Mouse (Mus musculus): Measurements from ENCODE around the gene 2310022A10Rik.

The 2310022A10Rik gene

GRCm38 (mm10) chr7:27591266-27592216 lies 38.5 kb downstream of the 2310022A10Rik start, which contains the start of gene Akt2:
Akt2 (plus strand) TSS chr7:27591552.
- DNase-seq: peak; percentile 99

DNA sequence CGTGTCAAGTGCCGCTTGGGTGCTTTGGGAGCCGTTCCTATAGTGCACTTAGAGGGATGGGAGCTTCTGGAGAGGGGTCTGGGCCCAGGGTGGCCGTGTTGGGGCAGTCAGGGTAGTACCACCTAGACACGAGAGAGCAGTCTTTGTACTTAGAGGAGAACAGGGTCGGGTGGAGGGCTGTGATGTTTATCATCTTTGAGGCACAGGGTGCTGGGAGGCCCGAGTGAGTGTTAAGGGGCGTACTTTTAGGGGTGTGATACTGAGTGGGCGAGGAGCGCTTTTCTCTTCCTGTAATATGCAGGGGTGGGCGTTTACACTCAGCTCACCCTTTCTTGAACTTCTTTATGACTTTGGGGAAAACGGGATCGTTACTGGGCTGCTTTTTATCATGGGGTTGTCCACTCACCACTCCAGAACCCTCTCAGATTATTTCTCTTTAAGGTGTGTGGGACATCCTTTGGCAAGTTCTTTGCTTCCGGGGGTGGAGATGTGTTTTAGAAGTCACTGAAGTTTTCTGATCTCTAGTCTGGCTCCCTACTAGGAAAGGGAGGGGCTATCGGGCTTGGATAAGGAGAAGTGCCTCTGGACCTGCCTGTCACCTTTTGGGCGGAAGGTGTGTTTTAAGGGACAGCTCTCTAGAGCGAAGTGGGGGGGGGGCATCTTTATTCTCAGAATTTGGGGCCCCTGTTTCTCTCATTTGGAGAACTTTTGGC lies 39.3 kb downstream of the 2310022A10Rik start:
- DNase-seq: peak in 1 of 2 experiments; percentile 53

GRCm38 (mm10) chr7:27592934-27593645 lies 40.1 kb downstream of the 2310022A10Rik start:
- peak in 1 of 2 experiments; percentile 41 for DNase-seq

DNA sequence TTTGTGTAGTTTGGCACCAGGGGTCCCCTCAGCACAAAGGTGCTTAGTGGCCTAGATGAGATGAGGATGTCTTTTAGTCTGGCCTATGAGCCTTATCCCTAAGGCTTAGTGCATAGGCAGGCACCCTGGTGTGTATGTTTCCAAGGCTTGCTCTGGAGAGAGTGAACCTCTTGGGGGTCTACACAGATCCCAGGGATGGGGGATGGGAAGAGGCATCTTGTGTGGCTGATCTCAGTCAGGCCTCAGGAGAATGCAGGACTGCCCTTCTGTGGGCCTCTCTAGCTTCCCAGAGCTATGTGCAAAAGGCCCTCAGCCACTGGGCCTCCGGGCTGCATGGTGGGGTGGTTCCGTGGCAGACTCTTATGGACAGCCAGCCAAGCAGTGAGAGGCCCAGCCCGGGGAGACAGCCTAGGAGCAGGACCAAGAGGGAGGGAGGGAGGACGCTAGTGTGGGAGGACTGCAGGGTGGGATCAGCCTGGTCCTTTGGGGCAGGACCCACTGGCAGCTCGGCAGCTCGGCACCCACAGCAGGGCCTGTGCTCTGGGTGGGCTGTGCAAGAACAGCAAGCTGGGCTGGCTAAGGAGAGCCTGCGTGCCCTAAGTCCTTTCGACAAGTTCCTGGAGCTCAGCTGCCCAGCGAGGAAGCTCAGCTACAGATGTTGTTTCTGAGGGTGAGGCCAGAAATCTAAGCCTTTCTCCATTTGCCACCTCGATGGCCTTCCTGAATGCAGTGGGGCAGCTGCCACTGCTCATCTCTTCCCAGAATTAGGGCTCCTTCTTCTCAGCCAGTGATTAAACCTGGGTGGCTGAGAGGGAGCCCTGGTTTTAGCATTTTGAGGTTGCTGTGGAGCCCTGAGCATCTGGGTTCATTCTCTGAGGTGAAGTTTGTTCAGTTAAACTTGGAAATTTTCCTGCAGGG lies 43.8 kb downstream of the 2310022A10Rik start:
- DNase-seq: peak; percentile 49 to 53

DNA sequence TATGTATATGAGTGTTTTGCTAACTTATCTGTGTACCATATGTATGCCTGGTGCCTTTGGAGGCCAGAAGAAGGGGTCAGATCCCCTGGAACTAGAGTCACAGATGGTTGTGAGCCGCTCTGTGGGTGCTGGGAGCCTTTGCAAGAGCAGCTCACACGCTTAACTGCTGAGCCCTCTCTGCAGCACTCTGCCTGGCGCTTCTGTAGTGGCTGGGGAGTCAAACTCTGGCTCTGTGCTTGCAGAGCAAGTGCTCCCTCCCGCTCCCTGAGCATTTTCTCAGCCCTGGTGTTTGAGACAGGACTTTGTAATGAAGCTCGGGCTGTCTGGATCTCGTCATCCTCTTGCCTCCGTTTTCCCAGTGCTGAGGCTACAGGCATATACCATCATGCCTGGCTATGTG lies 45.0 kb downstream of the 2310022A10Rik start:
- peak; percentile 40 to 51 for DNase-seq

- DNase-seq: peak in 1 of 2 experiments; percentile 45
Observed at GRCm38 (mm10) chr7:27601628-27602027, 48.6 kb downstream of the 2310022A10Rik start.

DNA sequence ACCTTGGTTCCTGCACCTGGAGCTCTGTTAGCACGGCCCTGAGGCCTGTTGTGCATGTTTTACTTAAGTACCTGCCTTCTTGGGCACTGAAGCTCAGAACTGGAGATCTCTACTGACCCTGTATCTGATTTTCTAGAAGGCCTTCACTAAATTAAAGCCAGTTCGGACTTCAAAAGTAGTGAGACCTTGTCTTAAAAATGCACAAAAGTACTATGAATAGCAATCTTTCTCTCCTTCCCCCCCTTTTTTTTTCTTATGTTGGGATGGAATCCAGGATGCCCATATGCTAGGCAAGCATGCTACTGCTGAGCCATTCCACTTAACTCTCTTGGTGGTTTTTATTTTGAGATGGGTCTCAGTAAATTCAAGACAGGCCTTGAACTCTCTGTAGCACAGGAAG lies 49.1 kb downstream of the 2310022A10Rik start:
- no peak for DNase-seq

- no peak for DNase-seq
Observed at GRCm38 (mm10) chr7:27602835-27603234, 49.8 kb downstream of the 2310022A10Rik start.

- DNase-seq: peak; percentile 76
Observed at GRCm38 (mm10) chr7:27604661-27605348, 51.8 kb downstream of the 2310022A10Rik start.

- DNase-seq: peak; percentile 85 to 86
Observed at GRCm38 (mm10) chr7:27605499-27606285, 52.7 kb downstream of the 2310022A10Rik start.

DNA sequence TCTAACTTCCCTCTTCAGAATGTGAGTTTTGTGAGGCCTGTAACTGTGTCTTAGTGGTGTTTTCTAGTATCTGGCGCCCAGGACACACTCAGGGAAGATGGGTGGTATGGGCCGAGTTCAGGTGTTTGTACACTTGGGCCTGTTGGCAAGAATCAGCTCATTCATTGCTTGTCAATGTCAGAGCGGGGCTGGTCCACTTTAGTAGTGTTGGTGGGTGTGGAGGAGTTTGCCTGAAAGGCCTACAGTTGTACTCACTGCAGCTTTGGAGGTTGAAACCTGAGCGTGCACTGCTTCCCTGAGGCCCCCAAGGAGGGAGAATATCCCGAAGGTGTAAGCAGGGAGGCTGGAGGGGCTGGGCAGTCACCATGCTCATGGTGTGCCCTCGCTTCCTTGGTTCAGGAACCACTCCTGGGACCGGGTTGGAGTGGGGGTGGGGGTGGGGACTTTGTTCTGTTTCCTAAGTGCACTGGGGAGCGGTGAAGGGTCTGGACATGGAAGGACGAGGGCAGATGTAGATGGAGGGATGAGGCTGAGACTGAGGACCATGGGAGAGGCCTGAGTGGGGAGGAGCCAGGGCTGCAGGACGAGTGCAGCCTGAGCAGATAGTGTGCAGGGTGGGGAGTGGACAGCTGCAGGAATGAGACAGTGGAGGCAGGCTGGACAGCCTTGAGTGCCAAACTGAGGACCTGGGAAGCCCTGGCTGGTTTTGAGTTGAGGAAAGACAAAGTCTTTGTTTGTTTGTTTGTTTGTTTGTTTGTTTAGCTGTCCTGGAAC lies 53.6 kb downstream of the 2310022A10Rik start:
- DNase-seq: peak; percentile 47 to 50

DNA sequence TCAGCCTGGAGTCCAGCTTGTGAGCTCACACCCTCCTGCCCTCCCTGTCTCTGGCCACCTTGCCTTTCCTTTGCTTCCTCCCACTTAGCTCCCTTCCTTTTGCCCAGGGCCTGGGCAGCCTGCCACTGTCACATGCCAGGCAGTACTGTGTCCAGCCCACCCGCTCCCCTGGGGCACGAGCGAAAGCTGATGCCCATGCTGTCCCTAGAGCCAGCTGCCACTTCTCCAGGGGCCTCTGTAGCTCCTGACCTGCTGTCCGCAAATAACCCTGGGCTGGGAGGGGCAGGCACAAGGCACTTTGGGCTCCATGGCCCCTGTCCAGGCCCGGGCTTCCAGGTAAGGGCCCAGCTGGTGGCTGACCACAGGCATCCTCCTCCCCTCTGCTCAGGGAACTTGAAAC lies 54.5 kb downstream of the 2310022A10Rik start:
- DNase-seq: peak; percentile 94 to 96

DNA sequence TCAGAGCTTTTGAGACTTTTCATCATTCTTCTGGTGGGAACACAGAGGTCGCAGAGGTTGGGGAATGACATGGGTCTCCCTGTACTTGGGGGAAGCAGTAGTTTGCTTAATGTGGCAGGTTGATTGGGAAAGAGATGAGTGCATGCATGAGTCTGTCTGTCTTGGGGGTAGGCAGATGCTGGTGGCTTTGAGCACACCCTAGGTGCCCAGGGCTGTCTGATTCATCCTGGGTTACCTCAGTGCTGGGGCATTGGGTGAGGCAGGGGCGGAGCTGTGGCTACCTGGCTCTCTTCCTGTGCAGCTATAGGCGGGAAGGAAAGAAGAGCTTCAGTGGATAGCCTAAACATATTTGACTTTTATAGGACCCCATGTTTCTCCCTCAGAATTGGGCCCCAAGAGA lies 55.1 kb downstream of the 2310022A10Rik start:
- peak in 1 of 2 experiments; percentile 55 for DNase-seq

DNA sequence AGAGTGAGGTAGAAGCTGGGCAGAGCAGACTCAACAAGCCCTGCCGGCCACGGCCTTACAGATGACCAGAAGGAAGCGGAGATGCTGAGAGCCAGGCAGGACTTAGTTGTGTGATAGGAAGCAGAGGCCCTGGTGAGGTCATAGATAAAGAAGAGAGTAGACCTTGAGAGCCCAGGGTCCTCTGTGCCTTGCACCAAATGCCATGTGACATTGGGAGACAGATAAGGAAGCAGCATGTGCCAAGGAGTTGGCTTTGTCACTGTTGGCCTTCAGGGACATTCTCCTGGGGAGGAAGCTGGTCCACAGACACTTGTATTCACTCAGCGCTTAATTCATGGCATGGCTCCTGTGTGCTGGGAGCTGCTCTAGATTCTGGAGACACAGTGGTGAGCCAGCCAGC lies 56.3 kb downstream of the 2310022A10Rik start:
- DNase-seq: peak; percentile 41 to 55

GRCm38 (mm10) chr7:27609688-27610087 lies 56.7 kb downstream of the 2310022A10Rik start:
- DNase-seq: no peak

- DNase-seq: peak in 1 of 2 experiments; percentile 43
Observed at GRCm38 (mm10) chr7:27610370-27610769, 57.3 kb downstream of the 2310022A10Rik start.

GRCm38 (mm10) chr7:27610871-27611270 lies 57.8 kb downstream of the 2310022A10Rik start:
- DNase-seq: peak in 1 of 2 experiments; percentile 35

DNA sequence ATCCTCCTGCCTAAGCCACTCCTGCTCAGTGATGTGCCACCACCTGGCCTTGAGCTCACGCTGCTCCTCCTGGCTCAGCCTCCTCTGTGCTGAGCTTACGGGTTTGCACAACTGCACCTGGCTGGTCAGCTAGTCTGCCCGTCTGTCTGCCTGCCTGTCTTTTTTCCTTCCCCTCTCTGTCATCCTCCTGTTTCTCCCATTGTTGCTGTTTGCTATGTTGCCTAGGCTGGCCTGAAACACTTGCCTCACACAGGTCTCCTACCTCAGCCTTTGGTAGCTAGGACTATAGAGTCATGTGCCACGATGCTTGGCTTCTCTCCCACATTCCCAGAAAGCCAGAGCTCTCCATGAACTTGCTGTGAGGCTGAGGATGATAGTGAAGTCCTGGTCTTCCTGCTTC lies 59.9 kb downstream of the 2310022A10Rik start:
- peak; percentile 58 to 61 for DNase-seq

DNA sequence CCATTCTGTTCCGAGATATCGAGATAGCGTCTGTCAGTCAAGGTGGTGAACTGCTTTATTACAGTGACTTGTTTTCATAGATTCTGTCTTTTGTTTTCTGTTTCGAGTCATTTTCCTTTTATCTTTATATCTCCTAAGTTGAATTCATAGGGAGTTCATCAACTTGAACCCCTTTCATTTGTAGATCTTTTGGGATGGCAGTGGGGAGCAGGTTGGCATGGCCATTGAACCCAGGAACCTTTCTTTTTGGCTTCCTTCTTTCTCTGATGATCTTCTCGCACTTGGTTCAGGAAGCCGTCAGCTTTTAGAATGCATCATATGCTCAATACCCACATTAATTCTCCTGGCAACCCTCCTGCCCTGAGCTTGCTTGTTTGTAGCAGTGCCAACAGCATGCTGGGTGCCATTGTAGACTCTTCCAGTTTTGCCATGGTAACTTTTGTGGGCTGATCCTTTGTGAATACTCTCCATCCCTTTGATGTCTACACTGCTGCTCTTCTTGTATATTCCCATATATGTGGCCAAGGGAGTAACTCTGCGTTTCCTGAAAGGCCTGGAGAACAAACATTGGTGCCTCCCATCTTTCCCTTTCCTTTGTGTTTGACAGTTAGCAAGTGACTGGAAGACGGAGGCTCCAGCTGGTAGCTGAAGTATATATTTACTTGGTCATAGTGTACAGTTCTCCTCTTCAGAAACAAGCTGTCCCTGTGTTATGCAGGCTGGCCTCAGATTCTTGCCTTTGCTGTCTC lies 60.9 kb downstream of the 2310022A10Rik start:
- DNase-seq: peak; percentile 77 to 84

Data from cerebellum, postnatal 25 days (tissue).